Mouse (Mus musculus) bone marrow, adult 2 months (tissue): ENCODE data around the gene Gal3st4.

Source experiments
- CTCF ChIP-seq: fragments of 200-500 bp; IDR thresholded peaks from 2 replicates; pipeline ENCODE4 v1.5.1; 2011; ENCODE audit warnings: low read length, control low read depth; ENCODE audit not compliant: control insufficient read depth, insufficient read depth
- POLR2A ChIP-seq: fragments of 200-500 bp; IDR thresholded peaks from 2 replicates; pipeline ENCODE4 v1.6.1; 2011; ENCODE audit warnings: low read depth, mild to moderate bottlenecking, control low read depth, low read length, borderline replicate concordance; ENCODE audit not compliant: control insufficient read depth

GRCm38 (mm10) chr5:138263260-138264206 lies 9.1 kb downstream of the Gal3st4 start, which contains the start of gene BC037034:
- TF ChIP-seq POLR2A (peak; percentile 92; the same call in 1 of the 2 replicates), CTCF (no peak)
